Mouse (Mus musculus) cerebellum, adult 2 months (tissue): ENCODE data around the gene Atp5f1.

Experiments used
- CTCF ChIP-seq: fragments of 200-500 bp; IDR thresholded peaks from 2 replicates; pipeline ENCODE4 v1.5.1; 2011; ENCODE audit warnings: low read depth, mild to moderate bottlenecking, control low read depth, low read length, moderate library complexity, borderline replicate concordance; ENCODE audit not compliant: insufficient read depth
- POLR2A ChIP-seq: fragments of 200-500 bp; IDR thresholded peaks from 2 replicates; pipeline ENCODE4 v1.6.1; 2011; ENCODE audit warnings: low read length, control low read depth, borderline replicate concordance; ENCODE audit not compliant: insufficient read depth

GRCm38 (mm10) chr3:105921959-105922358 lies 37.9 kb downstream of the Atp5f1 start:
- no peak for TF ChIP-seq CTCF
- no peak for TF ChIP-seq POLR2A
